Mouse (Mus musculus): Measurements from ENCODE around the gene Clstn2.

Clstn2 gene

DNA sequence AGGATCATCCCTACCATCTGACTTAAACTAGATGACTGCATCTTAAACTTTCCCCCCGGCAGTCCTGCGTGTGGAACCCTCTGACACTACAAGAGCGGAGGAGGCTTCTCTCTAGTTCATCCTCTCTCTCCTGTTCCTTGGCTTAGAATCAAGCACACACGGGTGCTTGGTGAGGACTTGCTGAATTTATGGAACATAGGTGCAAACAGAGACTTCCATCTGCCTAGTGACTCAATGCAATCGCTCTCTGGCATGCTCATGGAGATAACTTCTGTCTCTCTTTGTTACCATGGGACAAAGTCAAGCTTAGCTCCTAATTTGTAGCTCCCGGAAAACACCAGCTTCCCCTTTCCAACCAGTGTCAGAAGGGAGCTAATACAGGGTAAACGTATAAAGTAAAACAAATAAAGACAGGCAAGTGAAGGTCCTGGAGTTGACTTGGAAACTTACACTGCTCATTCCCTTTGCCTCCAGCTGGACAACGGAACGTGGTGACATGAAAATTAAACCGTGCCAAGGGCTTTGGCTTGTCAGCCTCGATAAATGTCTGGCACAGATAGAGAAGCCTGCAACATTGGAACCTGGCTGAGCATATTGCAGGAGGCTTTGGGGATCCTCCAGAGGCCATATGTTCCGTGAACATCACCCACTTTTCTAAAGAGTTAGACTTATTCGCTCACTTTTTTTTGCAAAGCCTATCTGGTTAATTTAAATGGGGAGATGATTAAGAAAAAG is 583.5 kb downstream of the Clstn2 start:
- peak; percentile 94 for DNase-seq

DNA sequence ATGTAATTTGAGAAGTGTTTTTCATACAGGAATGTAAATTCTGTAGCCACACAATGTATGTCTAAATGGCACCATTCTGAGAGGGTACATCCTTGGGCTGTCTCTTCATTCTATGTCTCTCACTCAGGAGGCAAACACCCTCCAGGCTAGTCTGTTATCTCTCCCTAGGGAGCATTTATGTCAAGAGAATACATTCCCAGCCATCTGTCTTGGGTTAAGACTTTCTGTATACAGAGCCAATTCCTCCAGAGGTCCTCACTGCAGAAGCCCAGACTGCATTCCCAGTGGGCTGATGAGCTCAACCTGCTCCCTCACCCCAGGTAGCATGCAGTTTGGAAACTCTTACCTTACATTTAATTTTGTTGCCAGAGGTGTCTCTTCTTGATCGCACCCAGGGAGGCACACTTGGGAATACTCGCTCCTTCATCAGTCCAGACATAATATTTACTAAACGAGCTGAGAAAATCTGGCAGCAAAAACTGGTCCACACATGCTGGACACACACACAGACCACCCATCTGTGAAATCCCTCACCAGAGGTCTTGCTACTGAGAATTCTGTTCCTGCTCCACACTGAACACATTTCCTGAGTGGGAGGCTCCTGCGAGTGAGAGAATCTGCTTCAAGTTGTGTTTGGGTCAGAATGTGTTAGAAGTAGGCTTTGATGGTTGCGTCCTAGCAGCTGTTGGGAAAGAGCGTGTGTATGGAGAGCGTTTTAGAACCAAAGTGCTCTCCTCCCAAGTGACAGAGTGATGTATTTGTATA is 592.9 kb downstream of the Clstn2 start:
- peak; percentile 78 for DNase-seq

DNA sequence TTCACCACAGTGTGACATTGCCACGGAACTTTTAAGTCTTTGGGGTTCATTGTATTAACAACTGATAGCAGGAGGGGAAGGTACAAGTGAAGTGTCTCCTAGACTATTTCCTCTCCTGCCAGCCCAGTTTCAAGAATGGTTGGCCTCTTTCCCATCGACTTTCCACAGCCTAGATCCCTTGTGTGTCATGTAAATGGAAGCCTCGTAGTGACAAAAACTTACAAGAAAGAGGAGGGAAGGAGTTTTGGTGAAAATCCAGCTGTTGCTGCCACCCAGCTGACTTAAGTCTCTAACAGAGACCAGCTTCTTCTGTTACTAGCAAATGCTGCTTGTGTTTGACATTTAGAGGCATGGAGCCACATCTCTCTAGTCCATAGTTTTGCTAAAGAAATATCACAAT is 598.3 kb downstream of the Clstn2 start:
- peak; percentile 64 for DNase-seq

GRCm38 (mm10) chr9:97429885-97430449 is 603.0 kb downstream of the Clstn2 start:
- no peak for DNase-seq

GRCm38 (mm10) chr9:97428127-97428526 is 604.9 kb downstream of the Clstn2 start:
- peak; percentile 59 for DNase-seq

GRCm38 (mm10) chr9:97420896-97421295 is 612.1 kb downstream of the Clstn2 start:
- DNase-seq, result peak; percentile 33

GRCm38 (mm10) chr9:97414876-97415668 is 617.9 kb downstream of the Clstn2 start:
- no peak for DNase-seq

- no peak for DNase-seq
Observed at GRCm38 (mm10) chr9:97408142-97408541, 624.8 kb downstream of the Clstn2 start.
